7 mouse cellular contexts compared by ENCODE assay signal in genomic region chr2:91035385-91035784, GRCm38 (mm10). TPM values are rescaled to one million over a fixed set of nuclear protein-coding genes. Genes with fewer than 3 reads are reported as not detected.
A peak's percentile ranks its signal among the peaks of the same experiment; 100 is the strongest.
DNase-seq lines count a peak whose midpoint lies in the region.

TSS of gene Rapsn (plus strand) at chr2:91035620.

- peak; percentile 79 for DNase-seq in adrenal gland, postnatal 14 days
- peak; percentile 62 to 78 for DNase-seq in gastrocnemius, adult 8-10 months (ENCODE audit: low spot score in 2 of 2)
- DNase-seq in heart, postnatal 4 days: peak; percentile 68
- peak; percentile 52 for DNase-seq in lung, postnatal 10 days
- no peak for DNase-seq in frontal cortex, postnatal 10 days (ENCODE audit: low spot score in 2 of 2)
- DNase-seq in cerebellum, adult 18-20 months: no peak
- no peak for DNase-seq in spleen, adult 18-20 months

RNA-seq across cellular contexts. Expression of gene Rapsn, which starts in this region (rescaled TPM):
- total RNA-seq in adrenal gland, postnatal 14 days (2021): 1.4 and 2.4 TPM in 2 replicates
- 10 to 100 TPM; 28.6 to 33.9 (median 30.9) TPM for total RNA-seq in gastrocnemius, adult 8-10 months (2022)
- 10 to 100 TPM; 19.3 to 23.3 TPM for total RNA-seq in heart, postnatal 4 days (2021)

Comparison
In these comparisons a context has a peak if more than half of its experiments do, and no peak if none do; other contexts are left out.
1. DNase-seq: peak in adrenal gland, postnatal 14 days (single experiment), gastrocnemius, adult 8-10 months (2 of 2), heart, postnatal 4 days (single experiment) and lung, postnatal 10 days (single experiment); none in frontal cortex, postnatal 10 days (0 of 2), cerebellum, adult 18-20 months (0 of 2) and spleen, adult 18-20 months (0 of 2).